Mouse (Mus musculus) embryo, embryonic 10 days (tissue): ENCODE results near the gene Trim31.

Experiments used
- DNase-seq: peaks from one replicate; pipeline ENCODE4 v3.0.0-alpha.2; 2015; ENCODE audit warnings: low spot score

The Trim31 gene

GRCm38 (mm10) chr17:36944121-36944775 lies 46.3 kb downstream of the Trim31 start:
- peak; percentile 9 for DNase-seq

DNA sequence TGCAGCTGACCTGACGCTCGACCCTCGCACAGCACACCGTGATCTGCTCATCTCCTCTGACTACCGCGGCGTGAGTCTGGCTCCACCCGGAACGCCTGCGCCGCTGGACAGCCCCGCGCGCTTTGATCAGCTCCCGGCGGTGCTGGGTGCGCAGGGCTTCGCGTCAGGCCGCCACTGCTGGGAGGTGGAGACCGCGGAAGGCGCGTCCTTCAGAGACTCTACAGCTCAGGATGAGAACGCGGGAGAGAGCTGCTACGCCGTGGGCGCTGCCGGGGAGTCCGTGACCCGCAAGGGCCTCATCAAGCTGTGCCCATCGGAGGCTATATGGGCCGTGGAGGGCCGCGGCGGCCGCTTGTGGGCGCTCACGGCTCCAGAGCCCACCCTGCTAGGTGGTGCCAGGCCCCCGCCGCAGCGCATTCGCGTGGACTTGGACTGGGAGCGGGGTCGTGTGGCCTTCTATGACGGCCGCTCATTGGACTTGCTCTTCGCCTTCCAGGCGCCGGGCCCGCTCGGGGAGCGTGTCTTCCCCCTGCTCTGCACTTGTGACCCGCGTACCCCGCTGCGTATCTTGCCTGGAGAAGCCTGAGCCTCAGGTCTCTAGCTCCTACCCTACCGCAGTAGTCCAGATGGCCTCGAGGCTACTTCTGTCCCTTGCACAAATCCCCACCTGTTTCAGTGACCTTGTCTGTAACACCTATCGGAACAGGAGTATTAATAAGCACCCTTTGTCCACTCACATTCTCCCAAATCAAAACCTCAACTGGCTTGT lies 49.3 kb downstream of the Trim31 start:
- peak; percentile 63 for DNase-seq

GRCm38 (mm10) chr17:36948286-36948685 lies 50.4 kb downstream of the Trim31 start:
- no peak for DNase-seq

- DNase-seq = no peak
These were observed 51.3 kb downstream of the Trim31 start for GRCm38 (mm10) chr17:36949265-36949664.

GRCm38 (mm10) chr17:36950981-36951947 lies 53.3 kb downstream of the Trim31 start, which contains the start of gene Ppp1r11:
Gene Ppp1r11 (minus strand): TSS chr17:36951741.
- peak; percentile 97 for DNase-seq

GRCm38 (mm10) chr17:36952631-36953030 lies 54.7 kb downstream of the Trim31 start:
- no peak for DNase-seq

DNA sequence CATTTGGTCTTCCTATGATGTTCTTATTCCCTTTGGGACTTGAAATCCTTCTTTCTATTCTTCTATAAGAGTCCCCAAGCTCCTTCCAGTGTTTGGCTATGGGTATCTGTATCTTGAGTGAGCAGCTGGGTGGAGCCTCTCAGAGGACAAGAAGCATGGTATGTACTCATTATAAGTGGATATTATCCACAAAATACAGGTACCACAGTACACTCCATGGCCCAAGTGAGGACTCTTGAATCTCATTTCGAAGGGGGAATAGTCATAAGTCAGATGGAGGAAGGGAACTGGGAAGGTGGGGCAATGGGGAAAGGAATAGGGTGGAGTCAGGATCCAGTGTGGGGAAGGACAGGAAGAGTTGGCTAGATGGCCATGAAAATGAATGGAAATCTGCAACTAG lies 55.1 kb downstream of the Trim31 start:
- DNase-seq = no peak

- peak; percentile 99 for DNase-seq
These were observed 60.3 kb downstream of the Trim31 start, which contains the start of the genes Znrd1 and Znrd1as for GRCm38 (mm10) chr17:36957999-36958743. Gene Znrd1 (minus strand): TSS chr17:36958559. Gene Znrd1as (plus strand): TSS chr17:36958592.

GRCm38 (mm10) chr17:36958884-36959283 lies 61.0 kb downstream of the Trim31 start:
- no peak for DNase-seq
